Mouse (Mus musculus) bone marrow, adult 2 months (tissue): ENCODE results near the gene Trim29. TPM values are rescaled to one million over a fixed set of nuclear protein-coding genes. Genes with fewer than 3 reads are reported as not detected.

Experiments used
- H3K27ac ChIP-seq: fragments of 200-500 bp; 2 replicates; pipeline ENCODE4 v1.5.1; 2012; ENCODE audit warnings: low read depth, mild to moderate bottlenecking, control low read depth, inconsistent platforms, low read length; ENCODE audit not compliant: control insufficient read depth, poor library complexity, insufficient read depth
- H3K4me1 ChIP-seq: fragments of 200-500 bp; 2 replicates; pipeline ENCODE4 v1.6.1; 2011; ENCODE audit warnings: low read length; ENCODE audit not compliant: control insufficient read depth, insufficient read depth
- H3K4me3 ChIP-seq: fragments of 200-500 bp; replicated peaks from 2 replicates; pipeline ENCODE3; 2011; ENCODE audit warnings: mild to moderate bottlenecking, low read depth, low read length, control low read depth; ENCODE audit not compliant: control insufficient read depth
- CTCF ChIP-seq: fragments of 200-500 bp; IDR thresholded peaks from 2 replicates; pipeline ENCODE4 v1.5.1; 2011; ENCODE audit warnings: low read length, control low read depth; ENCODE audit not compliant: control insufficient read depth, insufficient read depth
- POLR2A ChIP-seq: fragments of 200-500 bp; IDR thresholded peaks from 2 replicates; pipeline ENCODE4 v1.6.1; 2011; ENCODE audit warnings: low read depth, mild to moderate bottlenecking, control low read depth, low read length, borderline replicate concordance; ENCODE audit not compliant: control insufficient read depth
- WGBS: fragments of 180-500 bp; shearing (Covaris S2); methylation state at CpG from one replicate; pipeline ENCODE4 v1.1.7; 2018; 5-methylcytosine and 5-hydroxymethylcytosine counted together
- polyA plus RNA-seq: library from polyadenylated mRNA; stranded (reverse); fragments of >200 nt; gene quantifications from 2 replicates; pipeline ENCODE4 v1.2.4, GENCODE M21; 2011; ENCODE audit warnings: low replicate concordance; ENCODE audit not compliant: missing spikeins, insufficient read depth, insufficient read length

Gene Trim29
- polyA plus RNA-seq, 1 experiment: not detected

- Histone ChIP-seq H3K4me1 (peaks cover 1% of the 10 kb centered on the region), H3K27ac (no peak overlapping the region), H3K4me3 (no peak overlapping the region)
- WGBS: 61% methylated on average over 10 of the region's 10 CpGs
- TF ChIP-seq POLR2A (no peak), CTCF (no peak)
Observed at GRCm38 (mm10) chr9:43300394-43300793, 10.3 kb upstream of the Trim29 start.

- no peak for TF ChIP-seq CTCF
- no peak for TF ChIP-seq POLR2A
- H3K27ac ChIP-seq: no peak overlapping the region
Observed at GRCm38 (mm10) chr9:43302989-43303388, 7.7 kb upstream of the Trim29 start.

GRCm38 (mm10) chr9:43305882-43306281 is 4.8 kb upstream of the Trim29 start:
- H3K4me1 ChIP-seq: peaks cover 1% of the 10 kb centered on the region
- TF ChIP-seq POLR2A: no peak
- no peak for TF ChIP-seq CTCF
- no peak overlapping the region for H3K27ac ChIP-seq
- WGBS: 10% methylated on average over 6 of the region's 6 CpGs
- no peak overlapping the region for H3K4me3 ChIP-seq

More at GRCm38 (mm10) chr9:43302989-43303388, 7.7 kb upstream of the Trim29 start:
- Histone ChIP-seq H3K4me3 (no peak overlapping the region), H3K4me1 (peaks cover 1% of the 10 kb centered on the region)
- WGBS: 45% methylated on average over 4 of the region's 4 CpGs

GRCm38 (mm10) chr9:43309087-43309872 is 1.4 kb upstream of the Trim29 start:
- TF ChIP-seq CTCF (no peak), POLR2A (no peak)
- Histone ChIP-seq H3K4me1 (no peaks in the 10 kb centered on the region; the same call in 1 of the 2 replicates), H3K4me3 (no peak overlapping the region), H3K27ac (no peak overlapping the region)
- WGBS: 63% methylated on average over 6 of the region's 6 CpGs

- TF ChIP-seq POLR2A (no peak), CTCF (no peak)
- Histone ChIP-seq H3K27ac (no peak overlapping the region), H3K4me3 (no peak overlapping the region), H3K4me1 (no peaks in the 10 kb centered on the region)
- 83% methylated on average over 7 of the region's 7 CpGs for WGBS
Observed at GRCm38 (mm10) chr9:43312190-43312589, 1.5 kb downstream of the Trim29 start.

- H3K27ac ChIP-seq: no peak overlapping the region
- WGBS: 76% methylated on average over 3 of the region's 3 CpGs
- no peaks in the 10 kb centered on the region for H3K4me1 ChIP-seq
- no peak overlapping the region for H3K4me3 ChIP-seq
- no peak for TF ChIP-seq CTCF
Observed at GRCm38 (mm10) chr9:43313805-43314204, 3.2 kb downstream of the Trim29 start.

GRCm38 (mm10) chr9:43315320-43315950 is 4.8 kb downstream of the Trim29 start:
- Histone ChIP-seq H3K4me1 (no peaks in the 10 kb centered on the region), H3K27ac (no peak overlapping the region), H3K4me3 (no peak overlapping the region)
- WGBS: 63% methylated on average over 3 of the region's 3 CpGs
- no peak for TF ChIP-seq POLR2A

GRCm38 (mm10) chr9:43316466-43316865 is 5.8 kb downstream of the Trim29 start:
- no peaks in the 10 kb centered on the region for H3K4me1 ChIP-seq
- no peak overlapping the region for H3K27ac ChIP-seq
- no peak for TF ChIP-seq POLR2A
- no peak for TF ChIP-seq CTCF
- H3K4me3 ChIP-seq: no peak overlapping the region
- 74% methylated on average over 4 of the region's 4 CpGs for WGBS

- no peak for TF ChIP-seq CTCF
- WGBS: 74% methylated on average over 10 of the region's 10 CpGs
- Histone ChIP-seq H3K4me3 (no peak overlapping the region), H3K4me1 (no peaks in the 10 kb centered on the region), H3K27ac (no peak overlapping the region)
Observed at GRCm38 (mm10) chr9:43318661-43319060, 8.0 kb downstream of the Trim29 start.
